Mouse (Mus musculus) limb, embryonic 15.5 days (tissue): Measurements from ENCODE around the gene Sertad2. TPM values are rescaled to one million over a fixed set of nuclear protein-coding genes. Genes with fewer than 3 reads are reported as not detected.

ENCODE experiments used
- ATAC-seq: fragments of 200-750 bp; cut with Nextera tagmentation; 2 replicates; pipeline ENCODE4 v1.8.0; 2017; ENCODE audit warnings: low read depth, moderate TSS enrichment; ENCODE audit not compliant: insufficient number of reproducible peaks, low FRiP score, low TSS enrichment
- H3K27ac ChIP-seq: fragments of 300-500 bp; sonication (generic); 2 replicates; pipeline ENCODE4 v1.5.1; 2015; ENCODE audit warnings: moderate library complexity, mild to moderate bottlenecking, inconsistent platforms
- H3K27me3 ChIP-seq: fragments of 300-500 bp; sonication (generic); 2 replicates; pipeline ENCODE4 v1.6.1; 2015; ENCODE audit warnings: inconsistent platforms
- H3K36me3 ChIP-seq: fragments of 300-500 bp; sonication (generic); 2 replicates; pipeline ENCODE4 v1.6.1; 2015; ENCODE audit warnings: inconsistent platforms
- H3K4me1 ChIP-seq: fragments of 300-500 bp; sonication (generic); 2 replicates; pipeline ENCODE4 v1.6.1; 2015; ENCODE audit warnings: inconsistent platforms
- H3K4me2 ChIP-seq: fragments of 300-500 bp; sonication (generic); 2 replicates; pipeline ENCODE4 v1.6.1; 2015; ENCODE audit warnings: mild to moderate bottlenecking, inconsistent platforms
- H3K4me3 ChIP-seq: fragments of 300-500 bp; sonication (generic); 2 replicates; pipeline ENCODE4 v1.5.1; 2015; ENCODE audit warnings: mild to moderate bottlenecking, inconsistent platforms
- H3K9ac ChIP-seq: fragments of 300-500 bp; sonication (generic); 2 replicates; pipeline ENCODE4 v1.6.1; 2015; ENCODE audit warnings: inconsistent platforms
- H3K9me3 ChIP-seq: fragments of 300-500 bp; sonication (generic); 2 replicates; pipeline ENCODE4 v1.6.1; 2016; ENCODE audit warnings: inconsistent platforms
- WGBS: fragments of 180-500 bp; shearing (Covaris S2); methylation state at CpG from one replicate; pipeline ENCODE4 v1.1.7; 2015; 5-methylcytosine and 5-hydroxymethylcytosine counted together
- polyA plus RNA-seq: library from polyadenylated mRNA; unstranded; fragments of >200 nt; fragmentation: Nextera tagmentation; extraction: Ambion mirVana; gene quantifications from 2 replicates; pipeline ENCODE4 v1.2.1, GENCODE M21; 2015

Sertad2 gene
- polyA plus RNA-seq, 1 experiment from 2014 or later: 46.5 TPM

DNA sequence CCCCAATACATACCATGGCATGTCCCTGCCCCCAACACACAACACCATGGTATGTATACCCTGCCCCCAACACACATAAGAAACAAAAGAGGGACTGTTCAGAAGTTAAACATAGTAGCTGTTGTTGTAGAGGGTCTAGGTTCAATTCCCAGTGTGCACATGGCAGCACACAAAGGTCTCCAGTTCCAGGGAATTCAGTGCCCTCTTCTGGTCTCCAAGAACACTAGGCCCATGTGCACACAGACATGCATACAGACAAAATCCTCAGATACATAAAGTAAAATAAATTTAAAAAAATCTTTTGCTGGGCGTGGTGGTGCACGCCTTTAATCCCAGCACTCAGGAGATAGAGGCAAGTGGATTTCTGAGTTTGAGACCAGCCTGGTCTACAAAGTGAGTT, 39.7 kb downstream of the Sertad2 start:
- Histone ChIP-seq H3K27me3 (no peaks in the 10 kb centered on the region), H3K9me3 (no peaks in the 10 kb centered on the region), H3K4me1 (peaks cover 3% of the 10 kb centered on the region; the same call in 1 of the 2 replicates), H3K9ac (no peak overlapping the region), H3K4me3 (no peak overlapping the region), H3K4me2 (no peak overlapping the region), H3K27ac (no peak overlapping the region), H3K36me3 (no peaks in the 10 kb centered on the region)
- no peak for ATAC-seq
- WGBS: 92% methylated on average over 2 of the region's 2 CpGs

DNA sequence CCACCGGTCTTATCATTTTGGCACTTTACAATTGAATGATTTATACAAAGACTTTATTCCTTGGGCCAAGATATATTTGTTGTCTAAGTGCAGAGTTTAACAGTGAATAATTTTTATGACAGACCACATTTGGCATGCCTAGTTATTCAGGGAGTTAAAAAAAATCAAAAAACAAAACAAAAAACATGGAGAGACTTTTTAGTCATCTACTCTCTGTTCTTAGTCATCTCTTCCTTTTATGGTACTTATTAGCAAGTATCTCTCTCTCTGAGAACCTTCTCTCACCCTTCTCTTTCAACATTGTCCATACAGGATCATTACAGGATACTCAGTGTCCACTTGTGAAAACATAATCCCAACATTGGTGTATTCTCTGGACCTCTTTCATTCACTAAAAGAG, 42.2 kb downstream of the Sertad2 start:
- no peak overlapping the region for H3K27ac ChIP-seq
- WGBS: 73% methylated on average over 1 of the region's 1 CpGs
- H3K4me1 ChIP-seq: peaks cover 9% of the 10 kb centered on the region
- no peak for ATAC-seq
- H3K4me3 ChIP-seq: no peak overlapping the region
- H3K9me3 ChIP-seq: no peaks in the 10 kb centered on the region
- H3K36me3 ChIP-seq: no peaks in the 10 kb centered on the region
- H3K4me2 ChIP-seq: no peak overlapping the region
- H3K27me3 ChIP-seq: no peaks in the 10 kb centered on the region
- no peak overlapping the region for H3K9ac ChIP-seq

DNA sequence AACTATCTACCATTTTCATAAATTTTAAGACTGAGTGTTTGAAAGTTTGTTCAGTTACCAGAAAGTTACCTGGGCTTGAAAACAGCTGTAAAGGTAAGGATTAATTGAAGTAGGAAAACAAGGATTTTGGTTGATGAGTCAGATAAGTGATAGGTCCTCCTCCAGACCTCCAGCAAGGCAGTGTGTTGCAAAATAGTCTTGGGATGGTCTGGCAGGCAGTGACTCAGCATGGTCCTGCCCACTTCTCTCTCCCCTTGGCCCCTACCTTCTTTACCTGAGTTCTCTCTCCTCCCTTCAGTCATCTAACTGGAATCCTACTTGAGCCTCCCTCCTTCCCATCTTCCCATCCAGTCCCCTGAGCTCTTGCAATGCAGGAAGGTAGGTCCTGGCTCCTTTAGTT, 43.1 kb downstream of the Sertad2 start:
- Histone ChIP-seq H3K27me3 (no peaks in the 10 kb centered on the region), H3K27ac (no peak overlapping the region), H3K9me3 (no peaks in the 10 kb centered on the region), H3K9ac (no peak overlapping the region), H3K36me3 (no peaks in the 10 kb centered on the region), H3K4me3 (no peak overlapping the region), H3K4me1 (peaks cover 9% of the 10 kb centered on the region), H3K4me2 (no peak overlapping the region)
- no peak for ATAC-seq

DNA sequence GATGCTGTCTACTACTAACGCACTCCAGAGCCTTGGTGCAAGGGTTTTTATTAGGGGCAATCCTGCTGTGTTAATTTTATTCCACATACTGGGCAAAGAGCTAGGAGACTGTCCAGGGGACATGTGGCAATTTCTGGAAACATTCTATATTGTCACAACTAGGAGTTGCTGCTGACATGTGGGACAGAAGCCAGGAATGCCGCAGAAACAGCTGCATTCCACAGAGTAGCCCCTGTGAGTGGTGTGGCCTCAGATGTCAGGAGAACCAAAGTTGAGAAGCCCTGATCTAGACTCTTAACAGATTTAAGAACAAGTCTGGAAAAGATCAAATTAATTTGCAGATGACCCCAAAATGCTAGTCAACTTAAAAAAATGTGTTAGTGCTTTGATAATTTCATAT, 46.3 kb downstream of the Sertad2 start:
- ATAC-seq: no peak
- no peaks in the 10 kb centered on the region for H3K27me3 ChIP-seq
- H3K4me2 ChIP-seq: no peak overlapping the region
- H3K4me1 ChIP-seq: peaks cover 13% of the 10 kb centered on the region
- H3K9me3 ChIP-seq: no peaks in the 10 kb centered on the region
- 30% methylated on average over 2 of the region's 2 CpGs for WGBS
- H3K36me3 ChIP-seq: no peaks in the 10 kb centered on the region
- no peak overlapping the region for H3K9ac ChIP-seq
- H3K27ac ChIP-seq: no peak overlapping the region
- H3K4me3 ChIP-seq: no peak overlapping the region

DNA sequence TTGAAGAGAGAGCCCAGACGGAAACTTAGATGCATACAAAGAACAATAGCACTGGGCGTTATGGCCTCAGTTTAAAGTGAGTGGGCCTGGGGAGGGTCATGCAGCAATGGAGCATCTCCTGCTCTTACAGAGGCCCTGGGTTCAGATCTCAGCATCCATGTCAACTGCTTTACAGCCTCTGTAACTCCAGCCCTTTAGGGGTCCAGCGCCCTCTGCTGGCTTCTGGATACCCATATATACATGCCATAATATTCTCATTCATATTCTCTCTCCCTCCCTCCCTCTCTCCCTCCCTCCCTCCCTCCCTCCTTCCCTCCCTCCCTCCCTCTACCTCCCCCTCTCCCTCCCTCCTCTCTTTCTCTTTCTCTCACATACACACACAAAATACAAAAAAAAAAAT, 49.0 kb downstream of the Sertad2 start:
- H3K4me1 ChIP-seq: peaks cover 16% of the 10 kb centered on the region
- 71% methylated on average over 3 of the region's 3 CpGs for WGBS
- no peak for ATAC-seq

DNA sequence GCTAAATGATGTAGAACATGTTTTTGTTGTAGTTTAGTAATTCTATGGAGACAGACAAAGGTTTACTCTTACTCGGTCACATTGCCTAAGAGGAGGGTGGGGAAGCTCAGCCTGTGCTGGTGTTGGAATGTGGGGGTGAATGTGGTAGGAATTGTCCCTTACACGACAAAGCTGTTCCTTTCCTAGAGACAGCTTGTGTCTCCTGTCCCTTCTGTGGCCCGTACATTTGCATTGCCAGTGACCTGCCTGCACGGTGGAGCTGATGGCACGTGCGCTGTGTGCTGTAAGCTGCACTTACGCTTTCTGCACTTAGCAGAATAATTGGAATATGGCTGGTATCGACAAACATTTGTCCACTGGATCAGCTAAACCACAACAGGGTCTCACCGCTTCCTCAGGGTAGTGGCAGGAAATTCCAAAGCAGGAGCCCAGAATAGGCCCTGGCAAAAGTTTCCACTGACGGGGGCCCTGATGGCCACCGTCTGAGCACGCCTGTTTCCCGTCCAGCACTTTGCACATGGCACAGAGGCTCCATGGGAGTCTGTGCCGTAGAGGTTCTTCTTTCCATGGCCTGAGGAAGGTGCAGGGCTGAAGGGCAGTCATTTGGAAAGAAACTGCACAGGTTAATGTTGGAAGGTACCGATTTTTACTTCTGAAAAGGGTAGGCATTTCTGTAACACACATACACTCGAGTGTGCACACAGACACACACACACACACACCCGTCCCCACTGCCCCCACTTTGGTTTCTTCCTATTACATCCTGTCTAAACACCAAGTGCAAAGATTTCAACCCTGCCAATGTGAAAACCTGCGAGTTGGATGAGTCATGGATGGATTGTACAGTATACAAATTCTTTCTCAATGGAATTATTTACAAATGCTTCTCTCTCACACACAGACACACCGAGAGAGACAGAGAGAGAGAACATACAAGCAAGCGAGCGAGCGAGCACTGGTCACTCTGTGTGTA, 51.5 kb downstream of the Sertad2 start:
- 56% methylated on average over 22 of the region's 22 CpGs for WGBS
- Histone ChIP-seq H3K36me3 (no peaks in the 10 kb centered on the region), H3K9ac (no peak overlapping the region), H3K27me3 (no peaks in the 10 kb centered on the region), H3K4me2 (peak overlapping the region; percentile 19; the same call in 1 of the 2 replicates), H3K4me1 (peaks cover 7% of the 10 kb centered on the region), H3K4me3 (no peak overlapping the region), H3K27ac (peak overlapping the region; percentile 77), H3K9me3 (no peaks in the 10 kb centered on the region)
- no peak; the same call in 1 of the 2 replicates for ATAC-seq

More for the DNA sequence above, 49.0 kb downstream of the Sertad2 start:
- Histone ChIP-seq H3K36me3 (no peaks in the 10 kb centered on the region), H3K4me3 (no peak overlapping the region), H3K27me3 (no peaks in the 10 kb centered on the region), H3K9ac (no peak overlapping the region), H3K4me2 (no peak overlapping the region), H3K27ac (no peak overlapping the region), H3K9me3 (no peaks in the 10 kb centered on the region)

DNA sequence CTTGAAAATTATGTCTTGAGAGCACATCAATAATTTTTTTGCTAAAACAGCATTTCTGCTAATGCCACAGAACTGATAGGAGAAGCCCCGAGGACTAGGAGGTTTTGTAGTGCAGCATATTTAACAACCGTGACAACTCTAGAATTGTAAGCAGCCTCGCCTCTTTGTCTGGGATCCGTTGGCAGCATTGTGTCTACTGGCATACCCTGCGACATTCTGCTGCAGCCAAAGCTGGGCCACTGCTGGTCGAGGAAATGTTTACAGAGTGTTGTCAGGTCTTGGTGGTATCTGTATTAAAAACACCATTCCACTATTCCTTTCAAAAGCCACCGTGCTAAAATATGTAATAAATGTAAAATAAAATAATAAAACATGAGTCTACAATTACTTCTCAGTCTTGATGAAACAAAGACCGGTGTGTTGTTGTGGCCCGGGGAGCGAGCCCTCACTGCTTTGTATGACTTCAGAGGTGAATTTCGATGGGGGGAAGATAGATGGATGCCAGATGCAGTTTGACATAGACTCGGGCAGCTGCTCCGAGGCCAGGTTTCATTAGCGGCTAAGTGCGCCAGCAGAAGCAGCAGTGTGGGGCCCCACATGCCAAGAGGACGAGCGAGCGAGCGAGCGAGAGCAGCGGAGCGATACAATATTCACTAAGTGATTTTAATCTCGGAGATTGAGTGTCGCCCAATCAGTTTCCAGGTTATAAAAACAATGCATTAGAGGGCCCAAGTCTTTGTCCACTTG, 60.2 kb downstream of the Sertad2 start:
- Histone ChIP-seq H3K36me3 (no peaks in the 10 kb centered on the region), H3K27me3 (no peaks in the 10 kb centered on the region), H3K4me2 (peak overlapping the region; percentile 27), H3K4me1 (peaks cover 10% of the 10 kb centered on the region; the same call in 1 of the 2 replicates), H3K4me3 (no peak overlapping the region), H3K9ac (no peak overlapping the region), H3K27ac (no peak overlapping the region; the same call in none of the 2 replicates), H3K9me3 (no peaks in the 10 kb centered on the region)
- peak; percentile 63; the same call in 1 of the 2 replicates for ATAC-seq
- WGBS: 26% methylated on average over 24 of the region's 24 CpGs

DNA sequence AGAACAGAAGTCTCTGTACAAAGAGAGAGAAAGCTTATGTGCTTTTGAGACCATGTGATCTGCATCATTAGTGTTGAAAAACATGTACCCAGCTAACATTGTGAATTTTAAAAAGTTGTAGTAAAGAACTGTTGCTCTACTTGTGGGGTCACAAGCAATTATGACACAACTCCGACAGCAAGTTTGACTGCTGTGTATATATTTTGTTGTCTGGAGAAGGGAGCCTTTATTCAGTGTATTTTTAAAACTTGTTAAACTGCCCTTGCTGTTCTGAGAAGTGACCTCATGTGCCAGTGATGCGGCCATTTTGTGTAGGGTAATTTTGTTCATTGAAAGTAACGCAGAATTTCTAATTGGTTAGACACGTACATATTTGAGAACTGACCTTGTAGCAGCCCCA, 61.1 kb downstream of the Sertad2 start:
- Histone ChIP-seq H3K9me3 (no peaks in the 10 kb centered on the region), H3K36me3 (no peaks in the 10 kb centered on the region), H3K27me3 (no peaks in the 10 kb centered on the region), H3K4me2 (no peak overlapping the region), H3K27ac (no peak overlapping the region), H3K9ac (no peak overlapping the region), H3K4me3 (no peak overlapping the region), H3K4me1 (peaks cover 10% of the 10 kb centered on the region; the same call in 1 of the 2 replicates)
- 80% methylated on average over 4 of the region's 4 CpGs for WGBS
- no peak for ATAC-seq

DNA sequence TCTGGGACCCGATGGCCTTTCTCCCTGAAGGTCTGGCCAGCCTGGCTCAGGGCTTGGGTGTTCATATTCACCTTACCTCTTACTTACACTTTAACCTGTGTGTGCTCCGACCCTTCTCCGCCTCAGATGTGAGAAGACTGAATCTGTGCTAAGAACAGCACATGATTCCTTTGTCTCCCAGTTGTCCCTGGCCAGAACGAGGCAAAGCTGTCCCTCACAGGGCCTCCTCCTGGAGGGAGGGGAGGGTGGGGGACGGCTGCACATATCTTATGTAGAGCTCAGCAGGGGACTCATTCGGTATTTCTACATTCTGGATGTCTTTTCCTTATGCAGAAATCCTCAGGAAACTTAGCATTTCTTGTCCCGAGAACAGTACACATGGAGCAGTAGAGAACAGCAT, 62.6 kb downstream of the Sertad2 start:
- H3K27ac ChIP-seq: no peak overlapping the region
- ATAC-seq: no peak
- H3K9ac ChIP-seq: no peak overlapping the region
- no peaks in the 10 kb centered on the region for H3K36me3 ChIP-seq
- H3K9me3 ChIP-seq: no peaks in the 10 kb centered on the region
- no peak overlapping the region for H3K4me2 ChIP-seq
- no peak overlapping the region for H3K4me3 ChIP-seq
- H3K27me3 ChIP-seq: no peaks in the 10 kb centered on the region
- WGBS: 59% methylated on average over 7 of the region's 7 CpGs
- peaks cover 10% of the 10 kb centered on the region; the same call in 1 of the 2 replicates for H3K4me1 ChIP-seq

DNA sequence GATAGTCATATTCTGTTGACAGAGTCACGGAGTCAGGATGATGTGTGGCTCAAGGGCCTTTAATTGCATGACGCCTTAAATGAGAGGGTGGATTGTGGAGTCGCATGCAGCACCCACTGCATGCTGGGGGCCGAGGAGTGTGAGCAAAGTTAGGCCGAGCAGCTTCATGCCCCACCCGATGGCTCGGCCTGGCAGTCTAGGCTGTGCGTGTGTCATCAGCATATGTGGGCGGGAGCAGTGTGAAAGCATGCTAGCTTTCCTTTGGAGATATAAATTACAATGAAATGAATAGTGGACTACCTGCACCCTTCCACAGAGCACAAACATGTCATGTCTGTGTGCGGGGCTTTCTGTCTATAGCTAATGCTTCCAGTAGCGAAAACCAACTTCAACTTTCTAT, 65.4 kb downstream of the Sertad2 start:
- Histone ChIP-seq H3K9me3 (no peaks in the 10 kb centered on the region), H3K4me2 (no peak overlapping the region), H3K9ac (no peak overlapping the region), H3K4me3 (no peak overlapping the region), H3K4me1 (peaks cover 6% of the 10 kb centered on the region; the same call in 1 of the 2 replicates), H3K27ac (no peak overlapping the region), H3K27me3 (no peaks in the 10 kb centered on the region), H3K36me3 (no peaks in the 10 kb centered on the region)
- 78% methylated on average over 11 of the region's 11 CpGs for WGBS
- no peak for ATAC-seq

DNA sequence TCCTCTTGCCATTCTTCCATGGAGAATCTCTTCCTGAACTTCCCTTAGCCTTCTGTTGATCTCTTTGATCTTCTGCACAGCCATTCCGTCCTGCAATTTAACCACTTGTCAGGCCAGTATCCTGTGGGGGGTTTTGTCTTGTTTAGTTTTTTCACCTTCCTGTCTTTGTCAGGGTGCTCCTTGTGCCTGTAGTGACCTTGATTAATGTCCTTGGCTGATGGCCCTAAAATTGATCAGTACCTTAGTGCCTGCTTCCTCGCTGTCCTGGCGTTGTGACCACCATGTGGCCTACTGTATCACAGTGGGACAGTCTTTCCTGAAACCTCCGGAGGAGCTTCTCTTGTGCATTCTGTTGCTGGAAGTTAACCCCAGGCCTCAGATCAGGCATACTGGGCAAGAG, 70.2 kb downstream of the Sertad2 start:
- 60% methylated on average over 4 of the region's 4 CpGs for WGBS
- no peak for ATAC-seq

DNA sequence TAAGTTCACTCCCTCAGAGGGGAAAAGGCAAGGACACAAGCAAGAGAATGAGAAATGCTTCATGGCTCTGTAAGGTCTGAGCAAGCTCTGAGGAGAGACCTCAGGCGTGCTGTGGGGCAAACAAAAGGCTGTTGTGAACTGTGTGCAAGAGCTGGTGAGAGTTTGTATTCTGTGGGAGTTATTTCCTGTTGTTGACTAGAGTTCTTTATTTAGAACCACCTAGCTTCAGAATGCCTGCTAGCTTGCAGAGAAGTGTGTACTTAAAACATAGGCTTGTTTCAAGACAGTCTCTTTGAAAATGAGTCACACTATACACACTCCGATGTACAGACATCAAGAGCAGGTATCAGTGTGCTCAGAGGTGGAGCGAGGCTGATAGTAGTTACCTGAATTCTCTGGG, 73.0 kb downstream of the Sertad2 start:
- no peaks in the 10 kb centered on the region for H3K36me3 ChIP-seq
- no peaks in the 10 kb centered on the region for H3K9me3 ChIP-seq
- no peaks in the 10 kb centered on the region for H3K27me3 ChIP-seq
- H3K4me1 ChIP-seq: 0 out of 2 replicates have a peak, but pooled peaks cover 2% of the 10 kb centered on the region
- 68% methylated on average over 3 of the region's 3 CpGs for WGBS
- H3K27ac ChIP-seq: peak overlapping the region; percentile 47; the same call in 1 of the 2 replicates
- H3K4me2 ChIP-seq: no peak overlapping the region
- H3K9ac ChIP-seq: no peak overlapping the region
- no peak for ATAC-seq
- H3K4me3 ChIP-seq: no peak overlapping the region

More for the DNA sequence above, 70.2 kb downstream of the Sertad2 start:
- Histone ChIP-seq H3K4me1 (0 out of 2 replicates have a peak, but pooled peaks cover 2% of the 10 kb centered on the region), H3K27ac (no peak overlapping the region), H3K27me3 (no peaks in the 10 kb centered on the region), H3K9ac (no peak overlapping the region), H3K4me3 (no peak overlapping the region), H3K4me2 (no peak overlapping the region), H3K36me3 (no peaks in the 10 kb centered on the region), H3K9me3 (no peaks in the 10 kb centered on the region)
